Mouse (Mus musculus) adrenal gland (tissue): ENCODE measurements around the gene Synpr.

Experiments
- intact Hi-C: fragments of 180-260 bp; cut with DNase I; formaldehyde crosslinking; loops from one replicate; pipeline ENCODE4 v1.15.1; 2025

Synpr gene

DNA sequence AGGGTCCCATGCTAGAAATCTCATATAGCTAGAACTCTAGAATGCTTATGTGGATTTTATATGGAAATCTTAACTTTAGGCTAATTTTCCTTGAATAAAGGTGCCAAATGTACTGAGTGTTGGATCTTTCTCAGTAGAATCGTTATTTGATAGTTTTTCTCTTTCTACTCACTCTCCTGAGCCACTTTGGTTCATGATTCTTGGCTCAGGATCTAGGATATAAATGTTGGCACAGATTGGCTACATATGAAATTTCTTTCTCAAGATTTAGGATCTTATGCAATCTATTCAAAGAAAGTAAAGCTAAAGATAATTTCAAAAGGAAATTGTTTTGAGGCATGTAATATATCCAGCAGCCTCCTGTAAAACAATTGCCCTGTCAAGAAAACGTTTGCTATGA, 263.2 kb downstream of the Synpr start:
- intact Hi-C loops, result no loop called here

DNA sequence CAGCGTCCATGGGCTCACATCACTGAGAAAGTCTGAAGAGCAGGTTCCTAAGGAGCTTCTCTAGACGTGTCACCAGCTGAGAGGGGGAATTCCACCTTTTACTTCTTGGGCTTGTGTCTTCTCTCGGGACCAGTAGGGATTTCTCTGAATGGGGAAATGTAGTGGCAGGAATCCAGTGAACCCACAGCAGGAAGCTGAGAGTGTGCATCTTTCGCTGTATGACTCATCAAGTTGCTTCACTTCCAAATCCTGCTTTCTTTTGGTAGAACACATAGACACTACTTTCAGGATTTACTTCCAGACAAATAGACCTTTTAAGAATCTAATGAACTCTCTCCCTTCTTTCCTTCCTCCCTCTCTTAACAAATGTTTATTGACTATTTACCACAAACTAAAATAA, 266.6 kb downstream of the Synpr start:
- intact Hi-C loops, result no loop called here

DNA sequence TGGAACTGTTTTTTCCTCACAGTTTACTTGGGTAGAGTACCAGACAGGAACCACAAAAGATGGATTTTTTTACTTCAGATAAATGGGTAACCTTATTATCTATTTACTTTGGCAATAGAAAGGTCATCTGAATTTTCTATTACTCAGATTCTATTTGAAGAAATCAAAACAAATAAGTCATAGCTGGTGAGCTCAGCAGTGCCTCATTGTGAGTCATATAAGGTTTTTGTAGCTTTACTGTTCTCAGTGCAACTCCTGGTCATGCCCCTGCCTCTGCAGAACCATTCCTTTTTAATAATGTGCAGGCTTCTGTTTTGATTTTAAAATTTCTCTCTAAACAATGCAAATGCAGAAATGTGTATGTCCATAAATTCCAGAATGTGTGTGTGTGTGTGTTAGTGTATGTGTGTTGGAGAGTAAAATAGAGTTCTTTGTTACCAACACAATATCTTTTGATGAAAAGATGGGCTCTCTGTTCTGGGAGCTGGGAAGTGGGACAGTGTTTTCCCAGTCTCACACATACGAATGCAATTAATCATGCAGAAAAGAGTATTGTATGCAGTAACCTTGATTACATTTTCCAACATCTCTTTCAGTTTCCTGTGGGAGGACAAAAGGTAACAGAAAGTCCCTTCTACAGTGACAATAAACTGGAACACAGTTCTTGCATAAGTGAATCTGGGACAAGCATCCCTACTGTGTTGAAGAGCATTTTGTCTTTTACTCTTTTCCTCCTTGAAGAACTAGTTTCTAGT, 269.2 kb downstream of the Synpr start:
- intact Hi-C loops, result no loop called here

DNA sequence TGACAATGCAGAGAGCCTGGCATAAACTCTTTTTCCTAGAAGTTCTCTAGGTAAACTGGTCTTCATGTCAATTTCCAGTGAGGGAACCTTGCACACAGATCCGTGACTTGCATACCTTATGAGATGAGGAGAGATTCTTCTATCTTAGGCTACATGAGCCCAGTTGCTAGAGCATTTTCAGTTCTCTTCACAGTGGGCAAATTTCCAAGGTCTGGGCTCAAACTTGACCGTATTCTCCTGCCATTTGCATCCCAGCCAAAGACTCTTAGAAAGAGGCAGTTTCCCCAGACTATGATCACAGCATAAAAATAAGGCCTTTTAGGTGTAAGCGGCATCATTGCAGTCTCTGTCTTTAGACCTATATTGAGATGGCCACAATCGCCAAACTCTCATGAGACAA, 270.1 kb downstream of the Synpr start:
- intact Hi-C loops, result no loop called here

DNA sequence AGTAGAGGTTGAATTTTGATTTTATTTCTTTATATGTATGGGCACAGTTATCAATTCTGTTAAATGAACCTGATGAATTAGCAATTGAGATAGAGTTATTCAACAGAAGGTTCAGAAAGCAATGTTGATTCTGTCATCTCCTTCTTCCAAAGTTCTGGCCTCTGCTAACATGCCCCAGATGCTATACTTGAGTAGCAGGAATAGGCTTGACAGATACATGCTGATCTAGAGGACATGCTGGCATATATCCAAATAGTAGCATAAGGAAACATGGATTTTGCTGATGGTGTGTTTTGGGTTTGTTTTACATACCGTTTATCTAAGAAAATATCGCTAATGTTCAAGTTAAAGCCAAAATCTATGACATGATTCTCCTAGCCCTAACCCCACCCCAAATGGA, 273.5 kb downstream of the Synpr start:
- intact Hi-C loops, result no loop called here

DNA sequence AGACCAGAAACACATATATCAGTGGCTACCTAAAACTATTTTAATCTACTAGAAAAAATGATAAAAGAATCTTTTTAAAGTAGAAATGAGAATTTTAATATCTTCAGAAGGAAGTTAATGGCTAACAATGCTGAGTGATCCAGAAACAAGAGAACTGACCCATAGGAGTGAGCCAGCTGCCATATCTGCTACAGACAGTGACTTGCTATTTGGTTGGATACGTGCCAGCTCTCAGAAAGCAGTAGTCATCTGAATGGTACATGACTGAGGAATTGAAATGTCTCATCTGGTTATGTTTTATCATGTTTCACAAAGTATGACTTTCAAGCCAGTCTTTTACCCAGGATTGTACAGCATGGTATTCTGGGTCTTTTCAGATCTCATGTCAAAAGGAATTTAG, 282.7 kb downstream of the Synpr start:
- intact Hi-C loops, result no loop called here

DNA sequence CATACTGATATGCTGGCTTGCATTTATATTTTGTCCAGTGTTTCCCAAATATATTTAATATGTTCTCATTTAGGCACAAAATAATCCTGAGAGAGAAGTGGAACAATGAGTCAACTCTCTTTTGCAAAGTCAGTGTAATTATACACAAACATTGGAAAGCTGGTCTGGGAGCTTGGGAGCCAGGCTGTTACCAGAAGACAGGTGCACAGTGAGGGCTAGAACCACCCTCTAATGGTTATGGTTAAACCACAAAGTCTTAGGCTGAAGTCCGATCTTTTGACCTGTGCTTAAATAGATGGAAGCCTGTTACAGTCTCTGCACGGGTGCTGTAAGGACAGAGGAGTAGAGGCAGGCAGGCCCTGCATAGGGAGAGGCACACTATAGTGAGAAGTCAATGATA, 283.4 kb downstream of the Synpr start:
- intact Hi-C loops, result no loop called here

DNA sequence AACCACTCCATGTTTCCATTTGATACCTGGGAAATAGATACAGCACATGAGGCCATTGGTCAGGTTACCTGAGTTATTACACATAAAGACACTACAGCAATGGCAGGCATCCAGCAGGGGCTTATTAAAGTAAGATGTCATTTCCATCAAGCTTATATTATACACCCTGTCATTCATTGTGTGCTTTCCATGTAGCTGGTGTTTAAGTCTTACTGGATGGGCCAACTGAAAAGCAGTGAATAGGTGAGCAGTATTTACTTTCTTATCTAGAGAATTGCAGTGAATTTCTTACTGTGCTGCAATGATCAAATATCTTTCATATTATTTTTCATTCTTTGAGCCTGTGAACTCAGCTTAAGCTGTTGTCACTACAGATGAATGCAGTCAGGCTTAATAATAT, 287.4 kb downstream of the Synpr start:
- intact Hi-C loops, result no loop called here

DNA sequence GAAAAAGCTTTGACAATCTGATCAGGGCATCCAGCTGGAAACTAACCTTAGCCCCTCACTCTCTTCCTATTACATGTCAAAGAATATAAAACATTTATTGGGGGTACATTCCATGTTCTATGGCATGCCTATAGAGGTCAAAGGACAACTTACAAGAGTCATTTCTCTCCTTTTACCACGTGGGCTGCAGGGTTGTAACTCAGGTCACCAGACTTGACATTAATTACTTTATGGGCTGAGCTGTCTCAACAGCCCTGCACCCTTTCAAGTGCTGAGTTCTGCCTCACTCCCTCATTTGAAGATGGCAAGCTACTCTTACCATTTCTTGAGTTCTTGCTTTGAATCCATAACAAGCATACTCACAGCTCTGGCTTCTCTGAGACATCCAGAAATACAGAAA, 287.9 kb downstream of the Synpr start:
- intact Hi-C loops, result no loop called here

DNA sequence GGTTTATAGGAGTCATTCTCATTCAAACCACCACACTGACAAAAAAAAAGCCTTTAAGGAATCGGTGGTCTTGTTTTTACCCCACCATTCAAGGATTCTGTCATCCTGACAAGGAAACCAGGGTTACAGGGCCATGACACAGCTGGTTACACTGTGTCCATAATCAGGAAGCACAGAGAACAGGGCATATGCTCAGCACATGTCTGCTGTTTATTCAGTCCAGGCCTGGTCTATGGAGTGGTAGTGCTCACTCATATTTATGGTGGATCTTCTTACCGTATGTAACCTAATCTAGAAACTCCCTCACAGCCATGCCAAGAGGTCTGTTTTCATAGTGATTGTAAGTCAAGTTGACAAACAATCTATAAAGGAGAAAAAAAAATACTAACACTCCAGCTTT, 293.5 kb downstream of the Synpr start:
- intact Hi-C loops, result no loop called here

DNA sequence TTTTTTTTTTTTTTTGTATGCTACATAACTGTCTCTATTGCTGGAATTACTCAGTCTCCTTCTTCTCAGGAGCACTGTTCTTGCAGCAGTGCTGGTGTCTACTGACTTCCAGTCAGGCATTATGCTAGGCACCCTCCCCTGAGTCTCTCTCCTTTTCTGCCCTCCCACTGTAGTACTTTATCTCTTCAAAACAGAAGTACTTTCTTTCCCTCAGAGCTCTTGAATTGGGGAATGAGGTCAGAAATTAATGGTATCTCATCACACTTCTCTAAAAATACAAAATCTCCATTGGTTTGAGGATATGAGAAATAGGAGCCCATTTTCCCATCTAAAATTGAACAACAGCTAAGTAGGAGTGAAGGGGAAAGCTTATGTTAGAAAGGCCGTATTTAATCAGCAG, 294.2 kb downstream of the Synpr start:
- intact Hi-C loops, result no loop called here

DNA sequence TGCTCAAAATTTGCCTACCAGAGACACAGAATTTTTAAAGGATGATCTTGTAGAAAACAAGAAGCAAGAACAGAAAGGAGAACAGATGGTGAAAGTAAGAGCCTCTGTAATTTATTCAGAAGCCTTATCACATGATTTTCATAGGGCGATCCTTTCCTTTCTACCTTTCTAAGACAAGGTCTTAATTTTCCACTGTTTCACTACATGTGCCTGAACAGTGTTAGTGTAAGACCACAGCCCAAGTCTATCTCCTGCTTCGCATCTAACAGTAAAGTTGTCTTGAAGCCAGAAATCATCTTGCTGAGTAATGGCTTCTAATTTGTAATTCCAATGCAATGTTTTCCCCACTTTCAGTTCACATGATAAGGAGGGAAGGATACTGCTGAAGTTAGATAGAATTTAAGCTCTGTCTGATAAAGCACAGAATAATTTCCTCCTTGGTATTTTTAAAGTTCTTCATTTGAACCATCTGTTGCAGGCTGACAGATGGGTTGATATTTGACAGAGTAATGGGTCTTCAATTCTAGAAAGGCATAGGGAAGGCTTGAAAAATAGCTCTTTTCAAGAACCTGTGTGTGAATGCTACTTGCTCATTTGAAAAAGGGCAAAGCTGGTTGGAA, 308.9 kb downstream of the Synpr start:
- intact Hi-C loops, result no loop called here

DNA sequence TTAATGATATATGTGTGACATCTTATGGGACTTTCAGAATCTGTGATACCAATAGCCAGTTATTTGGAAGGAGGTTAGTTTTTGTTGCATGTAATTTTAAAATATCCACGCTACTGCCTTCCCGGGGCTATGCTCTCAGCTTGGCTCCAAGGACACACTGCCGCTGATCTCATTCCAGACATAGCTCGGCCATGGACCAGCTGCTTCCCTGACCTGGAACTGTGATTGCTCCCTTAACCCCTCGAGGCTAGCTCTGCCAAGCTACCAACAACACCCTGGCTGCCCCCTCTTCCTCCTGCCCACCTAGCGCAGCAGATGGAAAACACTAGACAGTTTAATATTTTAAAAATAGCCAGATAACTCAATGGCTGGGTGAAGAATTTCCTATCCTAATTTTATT, 311.7 kb downstream of the Synpr start:
- intact Hi-C loops, result no loop called here

DNA sequence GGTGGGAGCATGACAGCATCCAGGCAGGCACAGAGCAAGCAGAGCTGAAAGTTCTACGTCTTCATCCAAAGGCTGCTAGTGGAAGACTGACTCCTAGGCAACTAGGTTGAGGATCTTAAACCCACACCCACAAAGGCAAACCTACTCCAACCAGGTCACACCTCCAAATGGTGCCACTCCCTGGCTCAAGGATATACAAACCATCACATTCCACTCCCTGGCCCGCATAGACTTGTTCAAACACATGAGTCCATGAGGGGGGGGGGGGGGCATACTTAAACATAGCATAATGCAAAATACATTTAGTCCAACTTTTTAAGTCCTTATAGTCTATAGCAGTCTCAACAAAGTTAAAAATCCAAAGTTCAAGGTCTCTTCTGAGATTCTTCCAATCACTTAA, 312.6 kb downstream of the Synpr start:
- intact Hi-C loops, result no loop called here

DNA sequence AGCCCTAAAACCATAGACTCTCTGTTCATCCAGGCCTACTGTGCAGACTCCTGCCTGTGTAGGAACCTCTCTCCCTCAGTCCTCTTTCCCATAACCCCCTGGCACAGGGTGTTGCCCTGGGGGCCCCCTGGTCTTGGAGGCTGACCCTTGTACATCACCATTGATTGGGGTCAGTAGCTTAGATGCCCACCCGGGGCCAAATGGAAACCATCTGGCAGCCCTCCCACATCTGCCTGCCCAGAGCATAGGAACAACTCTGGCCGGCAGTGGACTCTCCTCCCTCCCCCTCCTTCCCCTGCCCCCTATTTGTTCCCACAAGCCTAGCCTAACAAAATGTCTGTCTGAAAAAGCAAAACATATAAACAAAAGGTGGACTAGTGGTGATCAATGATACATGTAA, 336.0 kb downstream of the Synpr start:
- intact Hi-C loops, result no loop called here

DNA sequence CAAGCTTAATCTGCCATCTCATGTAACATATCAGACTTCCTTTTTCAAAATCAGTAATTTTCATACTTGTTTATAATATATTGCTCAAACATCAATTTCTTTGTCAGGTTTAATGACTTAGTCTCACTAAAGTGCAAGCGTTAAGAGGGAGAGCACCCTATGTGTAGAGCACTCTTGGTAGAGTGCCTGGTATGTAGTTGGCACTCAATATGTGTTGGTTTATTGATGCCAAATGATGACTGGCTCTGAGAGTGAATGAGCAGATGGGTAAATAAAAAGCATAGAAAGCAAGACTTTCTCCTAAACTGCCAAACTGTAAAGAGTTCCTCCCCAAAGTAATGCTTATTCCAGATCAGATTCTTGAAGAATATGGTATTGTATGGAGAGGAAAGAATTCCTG, 365.3 kb downstream of the Synpr start:
- intact Hi-C loops, result no loop called here

DNA sequence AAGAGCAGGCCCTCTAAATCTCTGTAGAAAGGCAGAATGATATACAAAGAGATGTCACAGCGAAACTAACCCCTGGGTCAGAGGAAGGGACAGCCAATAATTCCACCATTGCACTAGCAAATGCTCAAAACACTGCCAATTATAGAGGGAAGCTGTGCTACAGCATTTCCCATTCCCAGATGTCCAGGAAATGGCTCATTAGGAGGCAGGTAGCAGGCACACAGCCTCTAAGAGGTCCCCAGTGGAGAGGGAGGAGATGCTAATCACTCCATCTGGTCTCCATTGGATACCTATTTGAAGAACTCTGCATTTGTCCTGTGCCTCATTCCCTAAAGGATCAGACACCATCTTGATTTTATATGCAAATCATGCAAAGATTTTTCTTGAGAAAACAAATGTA, 366.5 kb downstream of the Synpr start:
- intact Hi-C loops, result no loop called here

DNA sequence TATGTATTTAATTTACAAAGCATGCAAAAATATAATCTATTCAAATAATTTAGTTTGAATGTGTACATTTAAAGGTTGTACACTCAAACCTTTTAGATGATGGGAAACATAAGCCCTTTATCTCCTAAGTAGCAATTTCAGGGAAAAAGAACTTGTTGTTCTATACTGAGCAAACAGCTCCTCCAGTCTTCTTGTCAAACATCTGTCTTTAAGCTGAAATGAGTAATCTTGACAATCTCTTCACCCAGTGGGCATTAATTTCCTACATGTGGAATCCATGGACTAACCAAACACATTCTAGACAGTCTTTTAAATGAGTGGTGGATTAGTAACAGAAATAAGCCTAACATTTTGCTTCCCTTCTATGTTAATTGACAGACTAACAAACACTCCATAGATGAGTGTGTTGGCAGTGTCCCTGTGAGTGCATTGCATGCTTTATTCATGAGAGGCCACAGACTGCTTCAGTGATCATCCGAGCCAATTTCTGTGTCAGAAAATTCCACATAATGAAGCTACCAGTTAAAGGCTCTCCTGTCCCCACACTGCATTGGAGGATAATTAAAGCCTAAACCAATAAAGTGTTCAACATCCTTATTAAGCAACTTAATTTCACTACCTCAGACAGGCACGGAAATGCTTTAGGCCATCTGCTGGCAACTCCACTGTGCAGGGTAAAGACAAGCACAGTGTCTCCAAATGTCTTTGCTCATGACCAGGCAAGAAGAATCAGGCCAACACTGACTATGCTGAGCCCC, 367.1 kb downstream of the Synpr start:
- intact Hi-C loops, result no loop called here
